Mouse (Mus musculus): Measurements from ENCODE around the gene Unc5b. TPM values are rescaled to one million over a fixed set of nuclear protein-coding genes. Genes with fewer than 3 reads are reported as not detected.

Unc5b gene
- polyA plus RNA-seq, 1 experiment from 2014 or later: 4.2 TPM

DNA sequence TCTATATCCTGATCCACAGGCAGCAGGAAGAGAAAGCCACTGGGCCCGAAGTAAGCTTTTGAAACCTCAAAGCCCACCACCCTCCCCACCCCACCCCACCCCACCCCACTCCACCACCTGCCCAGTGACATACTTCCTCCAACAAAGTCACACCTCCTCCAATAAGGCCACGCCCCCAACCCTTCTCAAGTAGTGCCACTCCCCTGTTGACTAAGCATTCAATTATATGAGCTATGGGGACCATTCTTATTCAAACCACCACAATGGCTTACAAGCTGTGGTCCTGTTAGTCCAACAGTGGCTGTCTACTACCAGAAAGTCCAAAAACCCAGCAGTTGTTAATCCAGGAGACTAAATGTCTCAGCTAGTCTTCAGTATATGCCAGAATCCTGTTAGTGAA is 112.9 kb downstream of the Unc5b start:
- no peak for ATAC-seq (replicated peaks; ENCODE audit: low FRiP score)
- no peak for DNase-seq (ENCODE audit: low spot score)
- Histone ChIP-seq H3K36me3 (ENCODE audit: control insufficient read depth, insufficient read depth, low read length) (peaks cover 3% of the 10 kb centered on the region; the same call in 1 of the 2 replicates), H3K4me1 (replicated peaks; ENCODE audit: control insufficient read depth, insufficient read depth, low read length) (no peaks in the 10 kb centered on the region), H3K27me3 (replicated peaks; ENCODE audit: control insufficient read depth, insufficient read depth, low read length) (no peaks in the 10 kb centered on the region), H3K9me3 (ENCODE audit: control insufficient read depth, low read length) (no peaks in the 10 kb centered on the region), H3K4me3 (ENCODE audit: low read depth, low read length) (no peak overlapping the region), H3K9ac (ENCODE audit: low read depth, low read length) (no peak overlapping the region), H3K27ac (ENCODE audit: low read depth, low read length) (no peak overlapping the region), H3K4me2 (no peak overlapping the region)
- 93% methylated on average over 2 of the region's 2 CpGs for WGBS

DNA sequence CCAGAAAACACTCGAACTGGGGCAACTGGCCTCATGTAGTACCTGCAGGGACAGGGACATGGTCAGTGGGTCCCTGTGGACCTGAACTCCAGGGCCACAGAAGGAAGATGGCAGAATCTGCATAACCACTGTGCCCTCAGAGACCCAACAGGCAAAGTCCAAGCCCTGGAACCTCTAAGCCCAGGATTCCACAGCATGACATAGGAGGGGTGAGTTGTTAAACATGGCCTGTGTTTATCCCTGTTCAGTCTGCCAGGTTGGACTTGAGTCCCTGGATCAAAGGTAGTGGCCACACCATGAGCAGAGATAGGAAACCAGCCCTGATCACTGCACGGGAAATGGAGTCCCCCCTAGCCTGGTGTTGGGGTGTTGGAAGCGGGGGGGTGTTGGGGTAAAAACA is 114.9 kb downstream of the Unc5b start:
- Histone ChIP-seq H3K27me3 (replicated peaks; ENCODE audit: control insufficient read depth, insufficient read depth, low read length) (no peaks in the 10 kb centered on the region), H3K4me1 (replicated peaks; ENCODE audit: control insufficient read depth, insufficient read depth, low read length) (no peaks in the 10 kb centered on the region), H3K36me3 (ENCODE audit: control insufficient read depth, insufficient read depth, low read length) (peaks cover 3% of the 10 kb centered on the region; the same call in 1 of the 2 replicates), H3K9ac (ENCODE audit: low read depth, low read length) (no peak overlapping the region), H3K9me3 (ENCODE audit: control insufficient read depth, low read length) (no peaks in the 10 kb centered on the region), H3K27ac (ENCODE audit: low read depth, low read length) (no peak overlapping the region), H3K4me3 (ENCODE audit: low read depth, low read length) (no peak overlapping the region), H3K4me2 (no peak overlapping the region)
- DNase-seq (ENCODE audit: low spot score): no peak
- no peak for ATAC-seq (replicated peaks; ENCODE audit: low FRiP score)
- 78% methylated on average over 3 of the region's 3 CpGs for WGBS

Other genes starting within 250 kb of the Unc5b start
- gene Cdh23, start 135.1 kb downstream of the Unc5b start, polyA plus RNA-seq (2014; fragmentation: Nextera tagmentation; extraction: Ambion mirVana): 0.42 and 0.80 TPM in 2 replicates
- gene Slc29a3, start 78.8 kb downstream of the Unc5b start, polyA plus RNA-seq (2014; fragmentation: Nextera tagmentation; extraction: Ambion mirVana): 4.3 and 4.8 TPM in 2 replicates